Comparison of ENCODE assay signal across 7 mouse cellular contexts in genomic region chr4:24154418-24154817, GRCm38 (mm10).
DNase-seq lines count a peak whose midpoint lies in the region; ATAC-seq and TF ChIP-seq lines count a peak whose summit lies in the region.

No protein-coding gene starts in this region.

- 21% methylated on average over 8 of the region's 8 CpGs for WGBS in bone marrow, adult 2 months
- 16% methylated on average over 8 of the region's 8 CpGs for WGBS in hindbrain, embryonic 15.5 days
- 17% methylated on average over 8 of the region's 8 CpGs for WGBS in midbrain, embryonic 10.5 days
- 17% methylated on average over 8 of the region's 8 CpGs for WGBS in stomach, postnatal 0 days

- no peak overlapping the region for H3K4me2 ChIP-seq in hindbrain, embryonic 15.5 days
- no peak overlapping the region for H3K4me2 ChIP-seq in stomach, postnatal 0 days (replicated peaks; ENCODE audit: low read depth)

- TF ChIP-seq POLR2A in bone marrow, adult 2 months (IDR thresholded peaks at IDR 0.05; ENCODE audit: borderline replicate concordance, control insufficient read depth, low read depth, low read length) = no peak
- no peak for TF ChIP-seq POLR2A in embryonic fibroblast, embryonic 13.5 days (IDR thresholded peaks at IDR 0.05; ENCODE audit: low read depth, low read length)

- no peak overlapping the region for H3K9ac ChIP-seq in hindbrain, embryonic 15.5 days
- H3K9ac ChIP-seq in stomach, postnatal 0 days (ENCODE audit: low read length) = no peak overlapping the region

- H3K36me3 ChIP-seq in hindbrain, embryonic 15.5 days = no peaks in the 10 kb centered on the region
- no peaks in the 10 kb centered on the region for H3K36me3 ChIP-seq in midbrain, embryonic 10.5 days
- H3K36me3 ChIP-seq in stomach, postnatal 0 days (ENCODE audit: control insufficient read depth, insufficient read depth, low read length) = no peaks in the 10 kb centered on the region

- no peak for TF ChIP-seq EP300 in stomach, postnatal 0 days (optimal IDR thresholded peaks at IDR 0.05)

- no peaks in the 10 kb centered on the region for H3K4me1 ChIP-seq in bone marrow, adult 2 months (ENCODE audit: control insufficient read depth, insufficient read depth, low read length)
- no peaks in the 10 kb centered on the region for H3K4me1 ChIP-seq in embryonic fibroblast, embryonic 13.5 days (ENCODE audit: control insufficient read depth, insufficient read depth, low read length)
- H3K4me1 ChIP-seq in hindbrain, embryonic 15.5 days (replicated peaks) = no peaks in the 10 kb centered on the region
- H3K4me1 ChIP-seq in midbrain, embryonic 10.5 days = no peaks in the 10 kb centered on the region
- H3K4me1 ChIP-seq in stomach, postnatal 0 days (replicated peaks; ENCODE audit: control insufficient read depth, insufficient read depth) = no peaks in the 10 kb centered on the region

- no peaks in the 10 kb centered on the region for H3K9me3 ChIP-seq in hindbrain, embryonic 15.5 days
- H3K9me3 ChIP-seq in midbrain, embryonic 10.5 days (replicated peaks) = no peaks in the 10 kb centered on the region
- no peaks in the 10 kb centered on the region for H3K9me3 ChIP-seq in stomach, postnatal 0 days (ENCODE audit: control insufficient read depth, low read length)

- peak; percentile 85 for ATAC-seq in hindbrain, embryonic 15.5 days (ENCODE audit: low FRiP score, low read depth)
- no peak for ATAC-seq in stomach, postnatal 0 days (ENCODE audit: low FRiP score, low TSS enrichment)

- no peaks in the 10 kb centered on the region for H3K27me3 ChIP-seq in hindbrain, embryonic 15.5 days
- H3K27me3 ChIP-seq in midbrain, embryonic 10.5 days (ENCODE audit: low read depth, poor library complexity, severe bottlenecking) = no peaks in the 10 kb centered on the region
- no peaks in the 10 kb centered on the region for H3K27me3 ChIP-seq in stomach, postnatal 0 days (ENCODE audit: control insufficient read depth, insufficient read depth, low read length)

- TF ChIP-seq CTCF in bone marrow, adult 2 months (IDR thresholded peaks at IDR 0.05; ENCODE audit: control insufficient read depth, insufficient read depth, low read length) = peak; percentile 63
- TF ChIP-seq CTCF in embryonic fibroblast, embryonic 13.5 days (IDR thresholded peaks at IDR 0.05; ENCODE audit: borderline replicate concordance, insufficient read depth, low read length) = peak; percentile 98
- peak; percentile 91 for TF ChIP-seq CTCF in stomach, postnatal 0 days (IDR thresholded peaks at IDR 0.05; ENCODE audit: low read depth)

- no peak overlapping the region for H3K4me3 ChIP-seq in bone marrow, adult 2 months (replicated peaks; ENCODE audit: control insufficient read depth, low read depth, low read length)
- H3K4me3 ChIP-seq in embryonic fibroblast, embryonic 13.5 days (ENCODE audit: insufficient read depth, low read length) = no peak overlapping the region
- H3K4me3 ChIP-seq in hindbrain, embryonic 15.5 days = no peak overlapping the region
- H3K4me3 ChIP-seq in midbrain, embryonic 10.5 days = no peak overlapping the region
- H3K4me3 ChIP-seq in stomach, postnatal 0 days (ENCODE audit: low read depth, low read length) = no peak overlapping the region

- H3K27ac ChIP-seq in bone marrow, adult 2 months (ENCODE audit: control insufficient read depth, insufficient read depth, low read depth, low read length, poor library complexity) = no peak overlapping the region
- H3K27ac ChIP-seq in embryonic fibroblast, embryonic 13.5 days (ENCODE audit: insufficient read depth, low read length) = no peak overlapping the region
- no peak overlapping the region for H3K27ac ChIP-seq in hindbrain, embryonic 15.5 days (replicated peaks)
- no peak overlapping the region for H3K27ac ChIP-seq in midbrain, embryonic 10.5 days (replicated peaks)
- H3K27ac ChIP-seq in stomach, postnatal 0 days (replicated peaks) = no peak overlapping the region

- peak; percentile 48 for DNase-seq in NIH3T3 (ENCODE audit: low read depth)
- peak; percentile 64 to 81 for DNase-seq in layer of hippocampus, postnatal 25 days (ENCODE audit: extremely low spot score in 1 of 2, low spot score in 1 of 2)
- DNase-seq in midbrain, embryonic 10.5 days (ENCODE audit: low spot score) = peak; percentile 67
- peak; percentile 59 for DNase-seq in stomach, postnatal 0 days (ENCODE audit: low spot score)
